Mouse (Mus musculus): Measurements from ENCODE around the gene Pik3c2g.

Gene Pik3c2g

DNA sequence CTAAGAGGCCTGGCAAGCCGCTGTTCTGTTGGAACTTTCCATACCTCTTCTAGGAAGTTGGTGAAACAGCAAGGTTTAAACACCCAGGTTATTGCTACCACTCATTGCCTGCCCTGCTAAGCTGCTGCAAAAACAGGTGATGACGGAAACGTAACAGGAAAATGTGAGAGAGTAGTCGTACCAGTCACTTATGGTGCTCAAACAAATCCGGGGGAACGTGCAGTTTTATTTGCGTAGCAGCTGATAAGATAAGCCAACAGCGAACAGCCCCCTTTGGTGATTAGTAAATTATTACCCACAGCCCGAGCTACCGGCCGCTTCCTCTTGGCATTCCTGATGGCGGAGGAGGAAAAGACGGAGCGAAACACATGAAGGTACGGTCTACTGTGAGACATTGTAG, at the start of gene Pik3c2g:
Pik3c2g (plus strand) TSS at position 330 of the 400 bp plus-strand sequence.
- no peak for DNase-seq (ENCODE audit: low spot score)

DNA sequence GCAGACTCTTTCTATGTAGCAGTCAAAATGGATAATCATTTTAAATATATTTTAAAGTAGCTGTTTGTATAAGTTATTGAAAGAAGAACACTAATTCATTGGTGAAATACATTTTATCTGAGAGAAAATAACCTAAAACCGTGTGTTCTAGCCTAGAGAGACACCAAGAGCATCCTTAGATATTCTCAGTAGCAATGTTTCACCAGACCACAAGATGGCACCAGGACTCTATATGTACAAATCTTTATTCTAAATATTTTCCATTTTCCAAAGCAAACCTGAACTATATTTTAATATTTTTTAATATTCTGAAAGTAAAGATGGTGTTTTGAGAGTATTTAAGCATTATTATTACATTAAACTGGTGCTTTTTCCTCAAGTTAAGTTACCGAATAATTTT, 48.6 kb upstream of the Pik3c2g start:
- DNase-seq (ENCODE audit: low spot score) = no peak

DNA sequence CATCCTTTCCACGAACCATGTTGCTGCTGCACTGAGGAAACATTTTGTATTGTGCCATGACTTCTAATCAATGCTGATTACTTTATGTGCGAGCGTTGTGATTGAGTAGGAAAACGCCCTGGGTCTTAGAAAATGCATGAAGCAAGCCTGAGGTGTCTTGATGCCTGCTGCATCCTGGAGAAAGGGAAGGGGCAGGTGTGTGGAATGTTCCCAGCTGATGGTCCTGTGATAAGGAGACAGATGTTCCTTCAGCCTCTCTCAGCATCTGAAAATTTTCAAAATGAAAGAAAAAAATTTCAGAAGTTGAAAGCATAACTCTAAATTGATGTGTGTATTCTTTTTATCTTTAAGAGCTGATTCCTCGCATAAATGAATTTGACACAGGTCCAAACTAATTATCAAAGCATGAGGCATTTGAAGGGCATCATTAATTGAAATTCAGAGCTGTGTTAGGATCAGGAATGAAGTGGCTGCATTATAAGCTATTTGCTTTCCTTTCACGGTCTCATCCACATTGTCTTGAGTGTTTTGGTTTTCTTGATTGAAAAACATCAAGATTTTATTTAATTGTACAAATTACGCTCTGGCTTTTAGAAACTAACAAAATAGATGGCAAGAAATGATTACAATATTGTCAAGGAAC, 31.4 kb upstream of the Pik3c2g start:
- no peak for DNase-seq (ENCODE audit: low spot score)

DNA sequence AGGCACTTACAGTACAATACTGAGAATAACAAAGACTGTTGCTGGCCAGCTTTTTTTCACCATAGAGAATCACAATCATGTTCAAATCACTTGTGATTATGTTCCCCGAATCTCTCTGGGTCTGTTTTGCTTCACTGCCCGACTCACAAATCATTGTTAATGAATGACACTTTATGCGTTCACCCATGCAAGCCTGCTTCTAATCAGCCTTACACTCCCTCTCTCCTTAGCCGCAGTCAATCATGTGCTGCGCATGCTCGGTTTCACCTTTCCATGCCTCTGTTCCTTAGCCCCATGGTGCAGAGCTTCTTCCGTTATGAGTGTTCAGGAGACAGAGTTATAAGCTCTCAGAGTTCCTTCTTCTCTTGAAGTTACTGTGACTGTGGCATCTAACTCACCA, 17.8 kb upstream of the Pik3c2g start:
- DNase-seq (ENCODE audit: low spot score) = no peak

DNA sequence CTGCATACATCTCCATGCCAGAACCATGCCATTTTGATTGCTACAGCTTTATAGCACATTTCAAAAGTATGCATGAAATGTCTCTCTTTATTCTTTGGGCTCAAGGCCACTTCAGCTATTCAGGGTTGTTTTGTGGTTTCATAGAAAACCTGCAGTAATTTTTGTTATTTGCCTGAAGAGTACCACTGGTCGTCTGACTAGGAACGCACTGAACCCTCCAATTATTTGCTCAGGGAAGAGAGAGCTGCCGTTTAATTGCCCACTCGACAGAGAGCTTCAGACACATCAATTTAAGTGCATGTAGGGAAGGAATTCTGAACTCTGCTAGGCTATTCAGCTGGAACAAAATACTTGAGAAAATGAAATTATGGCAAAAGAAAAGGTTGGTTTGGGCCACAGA, 11.2 kb upstream of the Pik3c2g start:
- DNase-seq (ENCODE audit: low spot score) = no peak

DNA sequence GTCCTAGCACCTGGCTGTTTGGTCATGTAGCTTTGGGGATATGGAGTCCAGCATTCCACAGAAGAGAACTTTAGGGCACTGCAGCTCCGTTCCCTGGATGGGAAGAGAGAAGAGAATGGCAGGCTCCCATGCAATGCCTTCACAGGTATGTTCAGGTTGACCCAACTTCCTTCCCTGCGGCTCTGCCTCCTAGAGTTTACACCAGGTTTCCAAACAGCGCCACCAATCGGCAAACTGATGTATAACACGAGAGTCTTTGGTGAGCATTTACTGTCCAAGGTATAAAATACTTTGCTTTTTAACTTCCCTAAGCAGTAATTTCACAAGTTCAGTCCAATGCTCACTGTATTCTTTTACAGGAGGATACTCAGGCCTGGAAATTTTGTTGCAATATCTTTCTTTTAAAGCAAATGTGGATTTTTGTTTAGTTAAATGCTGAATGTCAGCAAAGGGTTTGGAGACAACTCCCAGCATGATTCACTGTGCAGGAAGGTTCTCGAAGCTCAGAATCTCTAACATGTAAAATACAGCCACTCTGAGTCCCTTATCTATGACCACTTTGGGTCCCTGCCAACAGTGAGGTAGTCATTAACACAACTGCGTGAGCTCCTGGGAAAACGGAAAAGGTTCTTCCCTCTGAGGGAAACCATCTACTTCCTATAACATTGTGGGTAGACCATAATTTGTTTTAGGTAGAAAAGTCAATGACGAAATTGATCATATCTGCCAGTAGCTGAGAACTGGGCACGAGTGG, 10.6 kb upstream of the Pik3c2g start:
- no peak for DNase-seq (ENCODE audit: low spot score)

DNA sequence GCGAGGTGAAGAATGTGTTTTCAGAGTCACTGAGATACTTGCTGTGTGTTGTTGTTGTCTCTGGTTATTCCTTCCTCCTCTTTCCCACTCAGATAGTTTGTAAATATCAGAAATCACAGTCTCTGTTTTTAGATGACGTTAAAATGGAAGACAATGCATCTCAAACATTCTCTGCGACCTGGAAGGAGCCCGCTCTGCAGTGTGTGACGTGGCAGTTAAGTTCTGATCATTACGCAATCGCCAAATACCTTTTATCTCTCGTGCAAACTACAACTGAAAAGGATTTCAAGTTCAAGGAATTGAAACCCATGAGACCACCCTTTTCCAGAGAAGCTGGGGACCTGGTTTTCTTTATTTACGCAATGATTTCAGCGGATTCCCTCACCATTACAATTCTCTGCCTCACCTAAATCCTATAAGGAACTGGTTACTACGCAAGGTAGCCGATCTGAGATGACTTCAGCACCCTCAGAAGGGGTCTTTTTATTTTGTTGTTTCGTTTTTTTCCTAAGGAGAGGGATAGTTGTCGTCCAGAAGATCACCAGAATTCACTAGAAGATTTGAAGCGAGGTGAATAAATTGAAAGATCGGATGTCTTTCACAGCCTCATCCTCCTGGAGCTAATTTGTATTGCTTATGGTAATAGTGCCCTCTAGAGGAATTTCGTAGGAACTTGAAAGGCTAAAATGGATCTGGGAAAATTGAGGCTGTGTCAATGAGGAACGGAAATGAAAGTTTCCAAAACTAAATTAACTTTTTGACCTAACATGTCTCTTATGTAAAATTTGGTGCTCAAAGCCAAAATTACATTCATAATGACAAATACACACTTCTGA, 9.8 kb upstream of the Pik3c2g start:
- no peak for DNase-seq (ENCODE audit: low spot score)

DNA sequence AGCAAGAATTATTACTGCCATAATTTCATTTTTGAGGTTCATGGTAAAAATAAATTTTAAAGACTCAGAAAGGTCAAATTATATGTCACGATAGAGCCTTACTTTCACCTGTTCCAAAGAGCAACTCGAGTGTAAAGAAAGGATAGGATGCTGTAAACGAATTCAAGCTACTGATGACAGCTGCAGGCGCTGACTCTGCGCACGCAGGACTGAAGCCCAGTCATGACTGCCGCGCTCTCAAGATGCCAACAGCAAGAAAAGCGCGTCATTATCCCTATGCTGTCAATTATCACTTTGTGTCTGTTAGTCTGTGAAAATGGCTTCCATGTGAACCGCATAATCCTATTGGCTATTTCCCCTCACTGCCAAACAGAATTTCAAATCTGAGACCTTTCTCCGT, 457 bp downstream of the Pik3c2g start:
- DNase-seq (ENCODE audit: low spot score) = no peak

DNA sequence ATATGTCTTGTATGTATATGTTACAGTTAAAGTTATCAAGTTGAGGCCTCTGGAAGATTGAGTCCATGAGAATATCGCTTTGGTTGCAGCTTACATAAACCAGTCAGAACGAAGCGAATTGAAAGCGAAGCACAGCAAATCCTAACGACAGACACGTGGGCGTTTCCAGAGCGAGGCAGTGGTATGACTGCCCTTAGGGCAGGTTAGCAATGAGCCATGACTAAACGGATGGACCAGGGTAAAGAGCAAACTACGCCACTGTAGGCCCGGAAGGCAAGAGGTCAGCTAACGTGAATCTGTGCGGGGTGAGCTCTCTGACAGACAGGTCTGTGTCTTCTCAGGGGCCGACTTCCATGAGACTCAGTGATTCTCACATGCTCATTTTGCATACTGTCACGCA, 1.4 kb downstream of the Pik3c2g start:
- DNase-seq (ENCODE audit: low spot score) = peak; percentile 10

DNA sequence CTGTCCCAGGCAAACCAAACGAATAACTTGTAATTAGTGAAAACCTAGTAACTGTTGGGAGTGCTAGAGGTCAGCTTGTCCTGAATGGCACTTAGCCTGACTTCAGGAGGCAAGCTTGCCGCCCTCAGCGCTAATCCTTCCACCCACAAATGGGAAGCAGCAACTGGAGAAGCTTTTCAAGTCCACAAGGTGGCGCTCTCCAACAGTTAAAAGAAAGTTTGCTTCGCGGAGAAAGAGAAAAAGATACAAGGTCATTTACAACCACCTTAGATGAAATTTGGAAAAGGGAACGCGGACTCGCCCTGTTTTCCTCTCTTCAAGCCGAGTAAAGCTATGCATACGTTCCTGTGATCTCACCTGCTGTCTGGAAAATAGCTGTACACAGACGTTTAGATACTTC, 2.3 kb downstream of the Pik3c2g start:
- peak; percentile 50 for DNase-seq (ENCODE audit: low spot score)

DNA sequence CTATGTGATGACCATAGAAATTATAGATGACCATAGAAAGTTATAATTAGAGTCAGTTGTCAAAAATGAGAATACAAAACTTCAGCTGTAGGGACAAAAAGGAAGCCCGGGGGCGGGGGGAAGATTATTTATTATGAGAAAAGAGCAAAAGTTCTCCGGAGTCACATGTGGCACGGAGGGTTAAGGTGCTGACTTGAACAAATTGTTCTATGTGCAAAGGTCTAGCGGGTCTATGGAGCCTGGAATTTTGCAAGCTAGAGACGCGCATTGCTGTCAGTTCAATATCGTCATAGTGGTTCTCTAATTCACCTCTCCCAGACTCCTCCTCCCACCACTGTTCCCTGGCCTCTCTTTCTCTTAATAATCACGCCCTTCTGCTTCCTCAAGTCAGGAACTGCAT, 2.8 kb downstream of the Pik3c2g start:
- no peak for DNase-seq (ENCODE audit: low spot score)

DNA sequence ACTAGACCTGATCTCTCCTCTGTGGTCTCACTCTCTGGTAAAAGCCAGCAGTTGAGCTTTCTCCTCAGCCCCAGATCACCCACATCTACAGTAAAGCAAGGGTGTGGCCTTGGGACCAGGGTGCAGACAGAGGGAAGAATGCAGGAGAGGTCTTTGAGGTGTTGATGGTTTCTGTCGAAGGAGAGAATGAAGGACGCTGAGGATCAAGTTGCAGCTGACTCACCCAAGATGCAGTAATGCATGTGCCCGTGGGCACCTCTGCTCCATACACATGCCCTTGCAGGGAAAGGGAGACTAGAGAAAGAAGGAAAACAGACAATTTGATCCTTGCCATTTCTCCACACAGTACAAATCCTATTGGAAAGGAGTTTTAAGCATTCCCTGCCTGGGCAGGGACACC, 5.1 kb downstream of the Pik3c2g start:
- DNase-seq (ENCODE audit: low spot score) = no peak

DNA sequence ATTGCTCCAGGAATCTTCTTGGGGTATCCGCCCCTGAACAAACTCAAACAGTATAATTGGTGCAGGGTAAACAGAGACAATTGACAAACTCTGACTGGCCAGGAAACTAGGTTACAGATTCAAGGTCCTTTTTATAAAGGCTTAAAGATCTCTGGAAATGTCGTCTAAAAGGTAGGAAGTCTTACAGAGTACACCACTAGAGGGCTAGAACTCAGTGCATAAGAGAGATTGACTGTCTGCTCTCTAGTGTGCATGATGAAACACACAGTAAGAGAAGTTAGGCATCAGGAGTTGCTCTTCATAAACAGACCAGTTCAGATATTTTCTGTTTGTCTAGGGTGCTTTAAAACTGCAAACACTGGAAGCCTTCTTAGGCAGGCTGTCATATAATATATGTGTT, 9.4 kb downstream of the Pik3c2g start:
- DNase-seq (ENCODE audit: low spot score) = no peak

DNA sequence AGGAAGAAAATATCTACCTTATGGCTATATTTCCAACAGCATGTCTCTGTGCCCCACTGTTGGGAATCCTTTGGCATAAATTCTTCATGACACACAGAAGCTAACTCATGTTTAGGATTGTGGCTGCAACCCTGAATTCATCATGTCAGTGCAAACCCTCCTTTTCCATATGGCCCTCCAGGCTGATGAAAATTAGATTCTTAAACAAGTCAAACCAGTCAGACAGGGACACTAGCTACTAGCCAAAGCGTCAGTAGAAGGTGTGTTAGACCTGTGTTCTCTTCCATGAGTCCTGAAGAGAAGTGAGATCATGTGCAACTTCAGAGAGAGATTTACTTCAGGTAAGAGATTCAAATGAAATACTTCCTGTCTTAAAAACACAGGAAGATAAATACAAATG, 12.2 kb downstream of the Pik3c2g start:
- no peak for DNase-seq (ENCODE audit: low spot score)

DNA sequence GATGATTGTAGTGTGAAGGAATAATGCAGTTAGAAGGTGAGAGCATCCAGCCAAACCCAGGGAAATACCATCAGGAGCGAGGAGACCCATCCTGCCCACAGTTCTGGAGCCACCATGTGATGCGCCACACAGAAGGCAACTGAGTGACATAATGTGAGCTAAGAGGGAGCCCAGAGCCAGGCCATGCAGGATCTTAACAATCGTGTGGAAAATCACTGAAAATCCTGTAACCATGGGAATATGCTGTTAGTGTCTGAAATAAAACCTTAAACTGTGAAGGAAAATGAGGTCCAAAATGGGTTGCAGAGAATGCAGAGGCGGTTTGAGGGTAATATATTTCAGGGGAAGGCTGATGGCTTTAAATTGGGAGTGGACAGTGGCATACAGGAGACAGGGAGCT, 31.8 kb downstream of the Pik3c2g start:
- no peak for DNase-seq (ENCODE audit: low spot score)

DNA sequence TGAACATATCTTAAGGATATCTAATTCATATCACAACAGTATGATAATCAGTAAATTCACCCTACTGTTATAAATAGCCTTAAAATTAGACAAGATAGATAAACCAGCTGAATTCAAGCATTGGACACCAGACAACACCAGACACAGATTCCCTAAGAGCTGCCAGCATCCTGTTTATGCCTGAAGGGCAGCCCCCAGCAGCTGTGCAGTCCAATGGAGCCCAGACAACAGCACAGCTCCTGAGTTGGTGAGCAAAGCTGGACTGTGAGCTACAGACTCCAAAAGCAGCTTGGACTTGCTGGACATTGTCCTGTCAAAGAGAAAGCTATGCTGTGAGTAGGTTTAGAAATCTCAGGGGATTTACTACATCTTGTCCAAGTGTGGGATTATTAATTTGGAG, 37.7 kb downstream of the Pik3c2g start:
- DNase-seq (ENCODE audit: low spot score) = no peak

DNA sequence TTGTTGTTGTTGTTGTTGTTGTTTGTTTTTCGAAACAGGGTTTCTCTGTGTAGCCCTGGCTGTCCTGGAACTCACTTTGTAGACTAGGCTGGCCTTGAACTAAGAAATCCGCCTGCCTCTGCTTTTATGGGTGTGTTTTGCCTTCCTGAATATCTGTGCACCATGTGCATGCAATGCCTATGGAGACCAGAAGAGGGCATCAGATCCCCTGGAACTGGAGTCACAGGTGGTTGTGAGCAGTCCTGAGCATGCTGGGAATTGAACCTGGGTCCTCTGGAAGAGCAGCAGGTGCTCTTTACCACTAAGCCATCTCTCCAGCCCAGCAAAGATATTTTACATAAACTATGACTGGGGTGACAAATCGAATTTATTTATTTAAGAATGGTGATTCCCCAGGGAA, 47.5 kb downstream of the Pik3c2g start:
- DNase-seq (ENCODE audit: low spot score) = no peak

DNA sequence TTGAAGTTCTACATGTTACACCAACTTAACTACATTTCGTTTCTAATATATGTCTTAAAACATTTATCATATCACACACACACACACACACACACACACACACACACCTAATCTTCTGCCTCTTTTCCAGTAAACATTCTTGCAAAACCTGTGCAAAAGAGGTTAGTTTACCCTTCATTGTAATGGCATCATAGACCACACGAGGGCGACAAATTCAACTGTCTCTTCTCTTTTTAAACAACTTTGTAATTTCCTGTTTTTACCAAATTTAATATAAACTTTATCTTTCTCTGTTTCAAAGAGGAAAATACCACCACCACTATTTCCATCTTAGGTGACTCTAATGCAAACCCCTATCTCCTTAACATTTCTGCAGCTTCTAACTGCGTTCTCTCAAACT, 68.4 kb downstream of the Pik3c2g start:
- no peak for DNase-seq (ENCODE audit: low spot score)

DNA sequence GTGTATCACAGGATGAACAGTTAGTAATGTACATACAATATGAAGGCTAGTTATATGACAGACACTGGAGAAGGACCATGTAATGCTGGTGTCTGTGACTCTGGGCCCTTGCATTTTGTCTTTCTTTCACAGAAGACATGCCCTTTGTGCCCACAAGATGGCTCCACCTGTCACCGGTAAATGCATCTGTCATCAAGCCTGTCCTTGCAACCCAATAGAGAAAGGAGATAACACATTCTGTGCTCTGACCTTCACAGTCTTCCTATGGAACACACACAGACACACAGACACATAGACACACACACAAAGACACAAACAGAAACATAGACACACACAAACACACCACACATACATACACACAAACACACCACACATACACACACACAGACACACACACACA, 75.4 kb downstream of the Pik3c2g start:
- no peak for DNase-seq (ENCODE audit: low spot score)

DNA sequence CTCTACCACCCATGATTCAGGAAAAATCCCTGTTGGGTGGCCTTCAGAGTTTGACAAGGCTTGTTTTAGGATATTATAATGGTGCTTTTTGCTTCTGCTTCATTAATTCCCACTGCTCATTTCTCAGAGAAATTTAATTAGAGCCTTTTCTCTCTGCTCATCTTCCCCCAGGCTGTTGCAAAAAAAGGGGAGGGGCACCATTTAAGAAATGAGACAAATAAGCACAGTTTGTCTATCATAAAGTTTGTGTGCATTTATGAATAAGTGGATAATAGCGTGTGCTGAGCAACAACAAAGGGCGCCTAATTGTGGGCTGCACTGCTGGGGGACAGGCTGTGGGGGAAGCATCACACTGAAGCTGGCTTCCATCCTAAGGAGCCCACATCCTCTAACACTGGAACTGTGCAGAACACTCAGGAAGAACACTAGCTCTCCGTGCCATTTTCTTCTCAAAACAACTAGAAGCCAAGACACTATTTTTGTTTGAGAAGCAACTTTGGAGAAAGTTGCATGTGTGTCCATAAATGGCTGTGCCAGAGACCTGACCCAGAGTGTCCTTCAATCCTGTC, 131.5 kb downstream of the Pik3c2g start:
- no peak for DNase-seq (ENCODE audit: low spot score)

DNA sequence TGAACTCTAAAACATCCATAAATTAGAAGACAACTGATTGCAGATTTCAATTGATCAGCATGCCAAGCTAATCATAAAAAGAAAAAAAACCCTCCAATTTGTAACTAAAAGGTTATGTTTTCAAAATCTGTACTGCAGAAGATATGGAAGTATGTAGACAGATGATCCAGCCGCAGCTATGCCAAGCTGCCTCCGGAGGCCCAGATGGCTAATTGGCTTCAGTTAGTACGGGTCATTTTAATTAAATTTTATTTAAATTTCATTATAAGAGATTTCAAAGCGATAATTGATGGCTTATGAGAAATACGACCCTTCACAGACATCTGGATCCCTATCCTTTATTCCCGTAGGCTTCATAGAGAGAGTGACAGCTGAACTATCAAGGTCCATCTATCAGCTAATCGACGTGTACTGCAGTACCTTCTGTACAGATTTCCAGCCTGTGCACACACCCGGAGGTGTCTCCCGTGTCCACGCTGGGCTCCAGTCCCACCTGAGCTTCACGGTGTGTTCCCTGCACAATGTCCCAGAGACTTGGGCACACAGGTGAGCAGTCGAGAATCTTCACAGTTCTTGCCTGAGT, 132.7 kb downstream of the Pik3c2g start:
- no peak for DNase-seq (ENCODE audit: low spot score)
